Mouse (Mus musculus) small intestine, adult 2 months (tissue): Measurements from ENCODE around the gene Taf12. TPM values are rescaled to one million over a fixed set of nuclear protein-coding genes. Genes with fewer than 3 reads are reported as not detected.
"Not testable (repeated sequence)": the region's sequence is repeated elsewhere in the genome, so short reads cannot be mapped to it uniquely, and the experiment has no call there.

Source experiments
- H3K27ac ChIP-seq: fragments of 200-500 bp; 2 replicates; pipeline ENCODE4 v1.5.1; 2012; ENCODE audit warnings: low read depth, low read length, control low read depth, inconsistent platforms; ENCODE audit not compliant: insufficient read depth
- H3K27me3 ChIP-seq: fragments of 200-500 bp; 2 replicates; pipeline ENCODE4 v1.6.1; 2012; ENCODE audit warnings: mild to moderate bottlenecking, moderate library complexity, low read length, inconsistent platforms; ENCODE audit not compliant: control insufficient read depth, insufficient read depth
- H3K36me3 ChIP-seq: fragments of 200-500 bp; 2 replicates; pipeline ENCODE4 v1.6.1; 2012; ENCODE audit warnings: mild to moderate bottlenecking, low read length, control low read depth, inconsistent platforms; ENCODE audit not compliant: control insufficient read depth, insufficient read depth
- H3K4me1 ChIP-seq: fragments of 200-500 bp; 2 replicates; pipeline ENCODE4 v1.6.1; 2012; ENCODE audit warnings: low read length, inconsistent platforms, mixed read lengths; ENCODE audit not compliant: control insufficient read depth, insufficient read depth, insufficient read length
- H3K4me3 ChIP-seq: fragments of 200-500 bp; 2 replicates; pipeline ENCODE4 v1.5.1; 2012; ENCODE audit warnings: low read depth, mild to moderate bottlenecking, control low read depth, inconsistent platforms, low read length, moderate library complexity
- CTCF ChIP-seq: fragments of 200-500 bp; IDR thresholded peaks from 2 replicates; pipeline ENCODE4 v1.5.1; 2012; ENCODE audit warnings: low read depth, mild to moderate bottlenecking, control low read depth, inconsistent platforms, low read length, moderate library complexity, mixed read lengths; ENCODE audit not compliant: insufficient replicate concordance, insufficient read length; ENCODE audit errors: extremely low read depth
- POLR2A ChIP-seq: fragments of 200-500 bp; IDR thresholded peaks from 2 replicates; pipeline ENCODE4 v1.6.1; 2012; ENCODE audit warnings: low read depth, mild to moderate bottlenecking, control low read depth, inconsistent platforms, low read length, moderate library complexity
- WGBS: fragments of 180-500 bp; shearing (Covaris S2); methylation state at CpG from one replicate; pipeline ENCODE4 v1.1.7; 2018; 5-methylcytosine and 5-hydroxymethylcytosine counted together
- polyA plus RNA-seq: library from polyadenylated mRNA; depleted of rRNA; stranded (reverse); fragments of >200 nt; gene quantifications from 2 replicates; pipeline ENCODE4 v1.2.3, GENCODE M21; 2012

Gene Taf12
- polyA plus RNA-seq, 1 experiment, result 4.5 TPM

DNA sequence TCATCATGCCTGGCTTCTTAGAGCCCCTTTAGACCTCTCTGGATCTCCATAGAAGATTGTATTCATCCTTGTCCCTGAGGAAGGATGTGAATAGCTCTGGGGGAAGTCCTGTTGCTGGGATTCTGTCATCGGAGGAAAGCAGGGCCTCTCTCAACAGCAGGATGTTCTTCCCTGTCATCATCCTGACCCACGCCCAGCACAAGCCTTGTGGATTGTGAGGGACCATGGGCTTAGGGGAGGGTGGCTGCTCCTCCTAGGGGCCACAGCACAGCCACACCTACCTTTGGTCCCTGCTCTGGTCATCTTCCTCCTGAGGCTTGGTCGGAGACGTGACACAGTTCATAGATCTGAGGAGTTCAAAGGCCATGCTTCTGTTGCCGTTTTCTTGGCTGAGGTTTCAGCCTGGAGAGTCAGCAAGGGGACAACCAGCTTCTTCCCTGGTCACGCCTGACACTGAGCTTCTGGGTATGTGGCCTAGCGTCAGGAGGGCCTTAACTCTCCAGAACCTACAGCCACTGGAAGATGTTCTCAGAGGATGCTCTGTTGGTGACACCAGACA lies 19.6 kb downstream of the Taf12 start:
- WGBS, result 73% methylated on average over 7 of the region's 7 CpGs
- TF ChIP-seq POLR2A, result no peak
- no peak for TF ChIP-seq CTCF
- Histone ChIP-seq H3K36me3 (peaks cover 27% of the 10 kb centered on the region), H3K27me3 (no peaks in the 10 kb centered on the region), H3K27ac (no peak overlapping the region), H3K4me1 (no peaks in the 10 kb centered on the region), H3K4me3 (no peak overlapping the region)

DNA sequence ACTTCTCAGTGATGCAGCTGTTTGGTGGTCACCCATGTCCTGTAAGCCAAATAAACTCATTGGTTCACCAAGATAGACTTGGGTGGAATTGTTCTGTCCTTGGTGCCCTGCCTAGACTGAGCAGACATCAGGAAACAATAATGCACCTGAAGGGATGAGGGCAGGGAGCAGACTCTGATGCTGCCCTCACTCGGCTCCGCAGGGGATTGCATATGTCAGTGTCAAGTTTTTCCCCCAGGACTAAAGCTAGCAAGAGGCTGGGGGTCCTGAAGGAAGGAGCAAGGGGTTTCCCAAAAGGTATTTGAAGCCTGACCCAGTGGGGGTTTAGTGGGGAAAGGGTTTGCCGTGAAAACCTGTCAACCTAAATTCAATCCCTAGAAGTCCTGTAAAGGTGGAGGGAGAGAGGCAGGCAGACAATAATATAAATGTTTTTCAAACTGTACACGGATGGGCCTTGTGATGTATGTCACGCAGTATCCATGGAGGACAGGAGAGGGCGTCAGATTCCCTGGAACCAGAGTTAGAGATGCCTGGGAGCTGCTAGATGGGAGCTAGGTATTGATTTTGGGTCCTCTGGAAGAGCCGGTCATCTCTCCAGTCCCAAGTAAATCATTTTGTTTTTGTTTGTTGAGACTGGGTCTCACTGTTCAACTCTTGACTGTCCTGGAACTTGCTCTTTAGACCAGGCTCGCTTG lies 21.7 kb downstream of the Taf12 start:
- Histone ChIP-seq H3K27me3 (no peaks in the 10 kb centered on the region), H3K4me1 (no peaks in the 10 kb centered on the region), H3K4me3 (no peak overlapping the region), H3K36me3 (peaks cover 17% of the 10 kb centered on the region), H3K27ac (no peak overlapping the region)
- whole genome bisulfite sequencing, result 56% methylated on average over 8 of the region's 8 CpGs
- no peak for TF ChIP-seq POLR2A
- no peak for TF ChIP-seq CTCF

DNA sequence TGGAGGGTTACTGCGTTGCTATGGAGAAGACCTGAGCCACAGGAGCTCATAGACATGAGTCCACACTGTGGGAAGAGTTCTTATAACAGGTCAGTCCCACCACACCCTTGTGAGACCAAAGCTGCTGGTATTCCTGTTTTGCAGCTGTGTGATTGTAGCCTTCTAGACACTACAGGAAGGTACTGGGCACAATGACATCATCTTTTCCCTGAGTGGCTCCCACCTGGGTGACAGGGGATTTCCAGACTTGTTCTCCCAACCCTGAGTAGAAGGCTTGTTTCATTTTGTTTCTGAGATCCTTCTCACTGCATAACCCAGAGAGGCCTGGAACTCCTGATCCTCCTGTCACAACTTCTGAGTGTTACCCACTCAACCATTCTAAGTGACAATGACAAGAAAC lies 25.7 kb downstream of the Taf12 start:
- peaks cover 4% of the 10 kb centered on the region; the same call in 1 of the 2 replicates for H3K4me1 ChIP-seq
- TF ChIP-seq POLR2A (no peak), CTCF (no peak)
- H3K27ac ChIP-seq, result no peak overlapping the region
- H3K27me3 ChIP-seq, result no peaks in the 10 kb centered on the region
- H3K36me3 ChIP-seq, result no peaks in the 10 kb centered on the region
- no peak overlapping the region for H3K4me3 ChIP-seq
- WGBS, result 77% methylated on average over 1 of the region's 1 CpGs

DNA sequence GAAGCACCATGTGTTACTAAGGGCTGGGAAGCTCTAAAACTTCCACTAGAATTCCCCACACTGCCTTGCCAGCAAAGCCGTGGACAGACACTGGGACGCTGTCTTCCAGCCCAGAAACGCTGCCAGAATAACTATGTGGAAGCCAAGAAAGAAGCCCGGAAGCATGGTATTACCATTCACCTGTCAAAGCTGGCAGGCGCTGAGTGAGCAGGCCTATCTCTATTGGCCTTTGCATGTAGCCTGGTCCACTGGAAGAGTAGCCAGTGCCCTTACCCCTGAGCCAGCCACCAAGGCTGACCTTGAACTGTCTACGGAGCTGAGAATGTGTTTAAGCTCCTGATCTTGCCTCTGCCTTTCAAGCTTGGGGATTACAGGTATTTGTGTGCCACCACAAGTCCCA lies 27.3 kb downstream of the Taf12 start:
- H3K4me1 ChIP-seq, result peaks cover 4% of the 10 kb centered on the region; the same call in 1 of the 2 replicates
- 78% methylated on average over 6 of the region's 6 CpGs for WGBS
- TF ChIP-seq CTCF, result no peak
- no peak for TF ChIP-seq POLR2A
- H3K27me3 ChIP-seq, result no peaks in the 10 kb centered on the region
- H3K27ac ChIP-seq, result no peak overlapping the region
- no peak overlapping the region for H3K4me3 ChIP-seq
- H3K36me3 ChIP-seq, result no peaks in the 10 kb centered on the region

DNA sequence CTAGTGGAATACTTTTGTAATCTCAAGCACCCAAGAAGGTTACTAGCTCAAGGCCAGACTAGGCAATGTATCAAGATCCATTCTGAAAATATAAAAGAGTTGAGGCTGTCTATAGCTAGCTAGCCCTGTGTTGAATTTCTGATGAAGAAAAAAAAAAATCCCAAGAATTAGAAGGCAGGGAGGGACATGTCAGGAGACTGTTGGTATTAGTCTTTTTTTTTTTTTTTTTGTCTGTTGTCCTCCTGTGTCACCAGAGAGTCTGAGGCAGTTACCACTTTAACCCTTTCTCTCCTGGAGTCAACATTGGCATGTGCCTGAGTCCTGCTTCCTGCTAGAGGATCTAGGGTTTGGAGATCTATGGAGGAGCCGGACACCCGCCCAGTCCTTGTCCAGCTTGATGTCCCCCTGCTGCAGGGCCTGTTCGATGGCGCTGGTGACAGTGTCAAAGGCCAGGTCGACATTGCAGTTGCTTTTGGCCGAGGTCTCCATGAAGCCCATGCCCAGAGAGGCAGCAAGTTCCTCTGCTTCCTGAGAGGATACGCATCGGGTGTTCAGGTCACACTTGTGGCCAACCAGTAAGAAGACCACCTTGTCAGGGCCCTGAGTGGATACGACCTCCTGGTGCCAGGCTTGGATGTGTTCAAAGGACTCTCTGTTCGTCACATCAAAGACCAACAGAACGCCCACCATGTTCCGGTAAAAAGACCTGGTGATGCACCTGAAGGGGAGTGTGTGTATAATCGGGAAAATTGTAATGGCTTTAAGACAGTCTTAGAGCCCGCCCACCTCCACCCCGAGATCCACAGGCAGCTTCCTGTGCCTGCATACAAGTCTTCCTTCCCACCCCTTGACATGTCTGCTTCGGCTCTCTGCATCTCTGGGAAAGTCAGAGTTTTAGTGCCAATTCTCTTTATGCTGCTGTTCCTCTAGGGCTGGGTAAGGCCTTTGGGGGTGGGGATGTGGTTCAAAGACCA lies 28.1 kb downstream of the Taf12 start:
- Histone ChIP-seq H3K4me3 (peak overlapping the region; percentile 86), H3K27ac (no peak overlapping the region), H3K27me3 (no peaks in the 10 kb centered on the region), H3K4me1 (peaks cover 4% of the 10 kb centered on the region; the same call in 1 of the 2 replicates), H3K36me3 (no peaks in the 10 kb centered on the region)
- 75% methylated on average over 16 of the region's 16 CpGs for WGBS
- TF ChIP-seq CTCF (no peak), POLR2A (no peak)

DNA sequence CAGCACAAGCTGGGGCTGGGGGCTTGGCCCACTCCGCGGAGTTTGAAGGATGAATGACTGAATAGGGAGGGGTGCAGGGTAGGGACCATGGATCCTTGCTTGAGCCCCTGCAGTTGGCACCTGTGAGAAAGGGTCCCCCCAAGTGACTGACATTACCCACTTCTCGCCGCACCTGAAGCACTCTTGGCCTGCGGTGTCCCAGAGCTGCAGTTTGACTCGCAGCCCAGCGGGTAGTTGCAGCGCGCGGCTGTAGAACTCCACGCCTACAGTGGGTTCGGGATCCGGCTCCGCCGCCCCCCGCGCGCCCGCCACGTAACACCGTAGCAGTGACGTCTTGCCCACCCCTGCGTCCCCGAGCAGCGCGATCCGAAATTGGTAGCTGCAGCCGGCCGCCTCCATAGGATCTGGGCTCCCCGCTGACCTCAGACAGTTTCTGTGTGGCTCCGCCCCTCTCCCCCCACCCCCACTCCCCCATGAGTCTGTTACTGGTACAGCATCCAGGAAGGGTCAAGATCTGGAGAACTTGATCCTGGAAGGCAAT lies 28.8 kb downstream of the Taf12 start, which contains the start of gene Rab42:
TSS of gene Rab42 (minus strand) at position 447 of the 541 bp plus-strand sequence.
- WGBS, result 5% methylated on average over 31 of the region's 31 CpGs
- H3K27ac ChIP-seq, result no peak within 1 kb of the TSS
- H3K4me1 ChIP-seq, result peaks cover 4% of the 10 kb centered on the region; the same call in 1 of the 2 replicates
- H3K27me3 ChIP-seq, result no peaks in the 10 kb centered on the region
- TF ChIP-seq POLR2A, result peak; percentile 13; the same call in 1 of the 2 replicates
- peak; percentile 20; the same call in 1 of the 2 replicates for TF ChIP-seq CTCF
- no peaks in the 10 kb centered on the region for H3K36me3 ChIP-seq
- H3K4me3 ChIP-seq, result peak within 1 kb of the TSS; percentile 86

DNA sequence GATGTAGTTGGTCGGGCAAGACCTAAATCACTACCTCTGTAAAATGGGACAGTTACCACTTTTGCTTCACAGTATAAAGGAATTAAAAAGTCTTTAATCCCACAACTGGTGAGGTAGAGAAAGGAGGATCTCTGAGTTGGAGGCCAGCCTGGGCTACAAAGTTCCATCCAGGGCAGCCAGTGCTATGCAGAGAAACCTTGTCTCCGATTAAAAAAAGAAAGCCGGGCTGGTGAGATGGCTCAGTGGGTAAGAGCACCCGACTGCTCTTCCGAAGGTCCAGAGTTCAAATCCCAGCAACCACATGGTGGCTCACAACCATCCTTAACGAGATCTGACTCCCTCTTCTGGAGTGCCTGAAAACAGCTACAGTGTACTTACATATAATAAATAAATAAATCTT lies 29.3 kb downstream of the Taf12 start:
- H3K4me1 ChIP-seq, H3K27me3 ChIP-seq, H3K27ac ChIP-seq, H3K4me3 ChIP-seq, H3K36me3 ChIP-seq: not testable (repeated sequence)
- WGBS, result 23% methylated on average over 6 of the region's 6 CpGs
